Mouse (Mus musculus): ENCODE data around the gene Frmd4b. TPM values are rescaled to one million over a fixed set of nuclear protein-coding genes. Genes with fewer than 3 reads are reported as not detected.

Frmd4b gene
- polyA plus RNA-seq, 1 experiment from 2014 or later = 15.8 TPM

GRCm38 (mm10) chr6:97518467-97518866 lies 98.9 kb downstream of the Frmd4b start:
- Histone ChIP-seq H3K36me3 (replicated peaks; ENCODE audit: control insufficient read depth, insufficient read depth, low read depth, low read length) (no peaks in the 10 kb centered on the region), H3K27ac (replicated peaks; ENCODE audit: low read depth, low read length) (no peak overlapping the region), H3K4me2 (ENCODE audit: low read depth, low read length) (no peak overlapping the region), H3K4me3 (ENCODE audit: low read depth, low read length) (no peak overlapping the region), H3K27me3 (ENCODE audit: control insufficient read depth, insufficient read depth, low read length) (no peaks in the 10 kb centered on the region), H3K9me3 (replicated peaks; ENCODE audit: control insufficient read depth, low read length) (no peaks in the 10 kb centered on the region), H3K4me1 (ENCODE audit: control insufficient read depth, insufficient read depth, low read length) (no peaks in the 10 kb centered on the region), H3K9ac (replicated peaks; ENCODE audit: low read length) (no peak overlapping the region)
- WGBS = 14% methylated on average over 2 of the region's 2 CpGs
- no peak for ATAC-seq (replicated peaks; ENCODE audit: insufficient number of reproducible peaks, low FRiP score, low TSS enrichment, low read depth)
- DNase-seq (ENCODE audit: low spot score) = no peak

GRCm38 (mm10) chr6:97517616-97518235 lies 99.6 kb downstream of the Frmd4b start:
- no peak; the same call in 1 of the 2 replicates for ATAC-seq (replicated peaks; ENCODE audit: insufficient number of reproducible peaks, low FRiP score, low TSS enrichment, low read depth)
- Histone ChIP-seq H3K9me3 (replicated peaks; ENCODE audit: control insufficient read depth, low read length) (no peaks in the 10 kb centered on the region), H3K27ac (replicated peaks; ENCODE audit: low read depth, low read length) (no peak overlapping the region), H3K27me3 (ENCODE audit: control insufficient read depth, insufficient read depth, low read length) (no peaks in the 10 kb centered on the region), H3K4me3 (ENCODE audit: low read depth, low read length) (no peak overlapping the region), H3K9ac (replicated peaks; ENCODE audit: low read length) (no peak overlapping the region), H3K4me2 (ENCODE audit: low read depth, low read length) (no peak overlapping the region), H3K36me3 (replicated peaks; ENCODE audit: control insufficient read depth, insufficient read depth, low read depth, low read length) (no peaks in the 10 kb centered on the region), H3K4me1 (ENCODE audit: control insufficient read depth, insufficient read depth, low read length) (no peaks in the 10 kb centered on the region)
- DNase-seq (ENCODE audit: low spot score) = no peak
- WGBS = 48% methylated on average over 12 of the region's 12 CpGs

- ATAC-seq (replicated peaks; ENCODE audit: insufficient number of reproducible peaks, low FRiP score, low TSS enrichment, low read depth) = no peak
Observed at GRCm38 (mm10) chr6:97516941-97517340, 100.4 kb downstream of the Frmd4b start.

DNA sequence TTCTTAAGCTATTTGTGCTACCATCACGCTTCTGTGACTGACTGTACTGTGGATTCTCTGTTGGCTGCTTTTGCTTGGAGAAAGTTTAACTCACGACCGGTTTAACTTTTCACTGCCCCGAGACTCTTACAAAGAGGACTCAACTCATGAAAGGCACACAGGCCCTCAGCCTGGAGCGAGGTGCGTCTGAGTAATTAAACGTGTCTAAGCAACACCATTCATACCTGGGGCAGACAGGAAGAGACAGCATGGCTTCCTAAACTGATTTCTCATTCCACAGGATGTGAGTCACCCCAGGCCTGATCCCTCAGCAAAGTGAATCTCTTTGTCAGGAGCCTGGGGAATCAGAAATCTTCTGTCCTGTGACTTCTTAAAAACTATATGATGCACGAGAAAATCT lies 106.6 kb downstream of the Frmd4b start:
- no peak for ATAC-seq (replicated peaks; ENCODE audit: insufficient number of reproducible peaks, low FRiP score, low TSS enrichment, low read depth)
- 52% methylated on average over 8 of the region's 8 CpGs for WGBS

More at GRCm38 (mm10) chr6:97516941-97517340, 100.4 kb downstream of the Frmd4b start:
- WGBS = 84% methylated on average over 5 of the region's 5 CpGs
- H3K9ac ChIP-seq (replicated peaks; ENCODE audit: low read length) = no peak overlapping the region
- no peaks in the 10 kb centered on the region for H3K4me1 ChIP-seq (ENCODE audit: control insufficient read depth, insufficient read depth, low read length)
- no peak overlapping the region for H3K4me2 ChIP-seq (ENCODE audit: low read depth, low read length)
- H3K9me3 ChIP-seq (replicated peaks; ENCODE audit: control insufficient read depth, low read length) = no peaks in the 10 kb centered on the region
- no peaks in the 10 kb centered on the region for H3K36me3 ChIP-seq (replicated peaks; ENCODE audit: control insufficient read depth, insufficient read depth, low read depth, low read length)
- DNase-seq (ENCODE audit: low spot score) = no peak
- no peak overlapping the region for H3K4me3 ChIP-seq (ENCODE audit: low read depth, low read length)
- H3K27ac ChIP-seq (replicated peaks; ENCODE audit: low read depth, low read length) = no peak overlapping the region
- H3K27me3 ChIP-seq (ENCODE audit: control insufficient read depth, insufficient read depth, low read length) = no peaks in the 10 kb centered on the region

DNA sequence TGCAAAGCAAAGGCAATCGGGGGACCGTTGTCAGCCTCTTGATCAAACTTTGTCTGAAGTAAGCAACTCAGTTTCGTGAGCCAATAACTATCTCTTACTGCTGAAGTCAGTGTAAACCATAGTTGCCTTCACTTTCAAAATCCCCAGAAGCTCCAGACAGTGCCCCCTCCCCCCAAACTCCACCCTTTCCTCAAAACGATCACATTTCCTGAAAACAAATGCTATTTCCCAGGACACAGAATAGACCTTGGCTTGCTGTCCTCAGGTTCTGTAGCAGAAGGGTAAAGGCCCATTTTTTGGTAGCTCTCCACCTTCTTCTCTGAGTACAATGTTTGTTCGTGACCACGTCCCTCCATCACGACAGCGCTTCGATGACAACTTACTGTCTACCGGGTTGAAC lies 107.9 kb downstream of the Frmd4b start:
- H3K27ac ChIP-seq (replicated peaks; ENCODE audit: low read depth, low read length) = no peak overlapping the region
- H3K36me3 ChIP-seq (replicated peaks; ENCODE audit: control insufficient read depth, insufficient read depth, low read depth, low read length) = no peaks in the 10 kb centered on the region
- no peak overlapping the region for H3K4me3 ChIP-seq (ENCODE audit: low read depth, low read length)
- H3K4me2 ChIP-seq (ENCODE audit: low read depth, low read length) = no peak overlapping the region
- no peak for DNase-seq (ENCODE audit: low spot score)
- H3K27me3 ChIP-seq (ENCODE audit: control insufficient read depth, insufficient read depth, low read length) = no peaks in the 10 kb centered on the region
- H3K4me1 ChIP-seq (ENCODE audit: control insufficient read depth, insufficient read depth, low read length) = no peaks in the 10 kb centered on the region
- WGBS = 88% methylated on average over 10 of the region's 10 CpGs
- no peaks in the 10 kb centered on the region for H3K9me3 ChIP-seq (replicated peaks; ENCODE audit: control insufficient read depth, low read length)
- ATAC-seq (replicated peaks; ENCODE audit: insufficient number of reproducible peaks, low FRiP score, low TSS enrichment, low read depth) = no peak
- no peak overlapping the region for H3K9ac ChIP-seq (replicated peaks; ENCODE audit: low read length)

More for the DNA sequence above, 106.6 kb downstream of the Frmd4b start:
- no peak for DNase-seq (ENCODE audit: low spot score)
- no peak overlapping the region for H3K27ac ChIP-seq (replicated peaks; ENCODE audit: low read depth, low read length)
- no peak overlapping the region for H3K4me2 ChIP-seq (ENCODE audit: low read depth, low read length)
- no peaks in the 10 kb centered on the region for H3K27me3 ChIP-seq (ENCODE audit: control insufficient read depth, insufficient read depth, low read length)
- no peaks in the 10 kb centered on the region for H3K36me3 ChIP-seq (replicated peaks; ENCODE audit: control insufficient read depth, insufficient read depth, low read depth, low read length)
- no peaks in the 10 kb centered on the region for H3K9me3 ChIP-seq (replicated peaks; ENCODE audit: control insufficient read depth, low read length)
- no peaks in the 10 kb centered on the region for H3K4me1 ChIP-seq (ENCODE audit: control insufficient read depth, insufficient read depth, low read length)
- no peak overlapping the region for H3K9ac ChIP-seq (replicated peaks; ENCODE audit: low read length)
- no peak overlapping the region for H3K4me3 ChIP-seq (ENCODE audit: low read depth, low read length)

DNA sequence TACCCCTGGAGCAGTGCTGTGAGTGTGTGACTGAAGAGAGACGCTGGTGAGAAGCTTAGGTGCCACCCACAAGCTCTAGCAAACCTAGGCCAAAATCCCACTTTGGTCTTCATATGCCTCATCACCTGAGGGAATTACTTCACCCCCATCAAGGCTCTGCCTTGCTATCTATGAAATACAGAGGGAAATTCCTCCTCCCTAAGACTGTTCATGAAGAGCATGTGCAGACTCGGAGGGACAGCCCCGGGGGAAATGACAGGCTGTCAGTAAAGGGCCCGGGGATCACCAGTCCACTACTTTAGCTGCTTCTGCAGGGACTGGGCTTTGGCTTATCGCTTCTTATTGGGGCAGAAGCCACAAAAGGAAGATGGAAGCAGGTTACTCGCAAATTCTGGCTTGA lies 108.9 kb downstream of the Frmd4b start:
- Histone ChIP-seq H3K4me2 (ENCODE audit: low read depth, low read length) (no peak overlapping the region), H3K9me3 (replicated peaks; ENCODE audit: control insufficient read depth, low read length) (no peaks in the 10 kb centered on the region), H3K27me3 (ENCODE audit: control insufficient read depth, insufficient read depth, low read length) (no peaks in the 10 kb centered on the region), H3K27ac (replicated peaks; ENCODE audit: low read depth, low read length) (no peak overlapping the region), H3K4me3 (ENCODE audit: low read depth, low read length) (no peak overlapping the region), H3K4me1 (ENCODE audit: control insufficient read depth, insufficient read depth, low read length) (no peaks in the 10 kb centered on the region), H3K9ac (replicated peaks; ENCODE audit: low read length) (no peak overlapping the region), H3K36me3 (replicated peaks; ENCODE audit: control insufficient read depth, insufficient read depth, low read depth, low read length) (no peaks in the 10 kb centered on the region)
- DNase-seq (ENCODE audit: low spot score) = no peak
- ATAC-seq (replicated peaks; ENCODE audit: insufficient number of reproducible peaks, low FRiP score, low TSS enrichment, low read depth) = no peak
- 74% methylated on average over 6 of the region's 6 CpGs for WGBS

DNA sequence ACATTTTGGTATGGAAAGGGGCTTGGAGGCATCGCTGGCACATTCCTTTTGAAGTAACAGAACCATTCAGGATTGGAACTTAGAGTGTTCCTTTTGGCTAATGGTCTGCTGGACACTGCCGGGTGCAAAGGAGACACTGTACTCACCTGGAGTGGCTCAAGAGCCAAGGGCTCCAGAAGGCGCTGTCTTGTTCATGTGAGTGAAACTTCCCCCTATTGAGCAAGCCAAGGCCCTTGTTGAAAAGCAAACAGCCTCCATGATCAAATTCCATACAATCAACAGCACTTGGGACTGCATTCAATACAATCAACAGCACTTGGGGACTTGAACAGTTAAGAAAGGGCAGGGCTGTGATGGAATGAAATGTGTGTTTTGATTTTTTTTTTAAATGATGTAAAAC lies 109.4 kb downstream of the Frmd4b start:
- WGBS = 89% methylated on average over 3 of the region's 3 CpGs
- H3K36me3 ChIP-seq (replicated peaks; ENCODE audit: control insufficient read depth, insufficient read depth, low read depth, low read length) = no peaks in the 10 kb centered on the region
- H3K9me3 ChIP-seq (replicated peaks; ENCODE audit: control insufficient read depth, low read length) = no peaks in the 10 kb centered on the region
- H3K4me2 ChIP-seq (ENCODE audit: low read depth, low read length) = no peak overlapping the region
- no peak for ATAC-seq (replicated peaks; ENCODE audit: insufficient number of reproducible peaks, low FRiP score, low TSS enrichment, low read depth)
- H3K9ac ChIP-seq (replicated peaks; ENCODE audit: low read length) = no peak overlapping the region
- H3K4me1 ChIP-seq (ENCODE audit: control insufficient read depth, insufficient read depth, low read length) = no peaks in the 10 kb centered on the region
- H3K4me3 ChIP-seq (ENCODE audit: low read depth, low read length) = no peak overlapping the region
- no peak overlapping the region for H3K27ac ChIP-seq (replicated peaks; ENCODE audit: low read depth, low read length)
- no peak for DNase-seq (ENCODE audit: low spot score)
- H3K27me3 ChIP-seq (ENCODE audit: control insufficient read depth, insufficient read depth, low read length) = no peaks in the 10 kb centered on the region

GRCm38 (mm10) chr6:97506141-97506650 lies 111.1 kb downstream of the Frmd4b start:
- no peak overlapping the region for H3K4me3 ChIP-seq (ENCODE audit: low read depth, low read length)
- ATAC-seq (replicated peaks; ENCODE audit: insufficient number of reproducible peaks, low FRiP score, low TSS enrichment, low read depth) = no peak
- H3K4me2 ChIP-seq (ENCODE audit: low read depth, low read length) = no peak overlapping the region; the same call in 1 of the 2 replicates
- no peak overlapping the region for H3K9ac ChIP-seq (replicated peaks; ENCODE audit: low read length)
- no peaks in the 10 kb centered on the region for H3K27me3 ChIP-seq (ENCODE audit: control insufficient read depth, insufficient read depth, low read length)
- H3K36me3 ChIP-seq (replicated peaks; ENCODE audit: control insufficient read depth, insufficient read depth, low read depth, low read length) = no peaks in the 10 kb centered on the region
- H3K27ac ChIP-seq (replicated peaks; ENCODE audit: low read depth, low read length) = no peak overlapping the region
- no peak for DNase-seq (ENCODE audit: low spot score)
- WGBS = 68% methylated on average over 15 of the region's 15 CpGs
- no peaks in the 10 kb centered on the region for H3K9me3 ChIP-seq (replicated peaks; ENCODE audit: control insufficient read depth, low read length)
- H3K4me1 ChIP-seq (ENCODE audit: control insufficient read depth, insufficient read depth, low read length) = no peaks in the 10 kb centered on the region

Measured in embryonic facial prominence, embryonic 11.5 days (tissue).